Mouse (Mus musculus) frontal cortex, postnatal 36 days (tissue): Measurements from ENCODE around the gene Dpm1.

Experiments used
- DNase-seq, 2 experiments: peaks; one replicate each; pipeline ENCODE4 v3.0.0; 2022; ENCODE audit warnings: low spot score in 2 of 2

The Dpm1 gene

GRCm38 (mm10) chr2:168166750-168167460 is 63.5 kb downstream of the Dpm1 start:
- DNase-seq, result no peak

GRCm38 (mm10) chr2:168161978-168162377 is 68.4 kb downstream of the Dpm1 start:
- DNase-seq, result no peak

GRCm38 (mm10) chr2:168161514-168161971 is 68.8 kb downstream of the Dpm1 start:
- DNase-seq, result no peak

- DNase-seq, result no peak
These were observed 69.9 kb downstream of the Dpm1 start for GRCm38 (mm10) chr2:168160370-168160930.
